Mouse (Mus musculus): ENCODE results near the gene Eif5a2. TPM values are rescaled to one million over a fixed set of nuclear protein-coding genes. Genes with fewer than 3 reads are reported as not detected.
A peak's percentile ranks its signal among the peaks of the same experiment; 100 is the strongest.

Gene Eif5a2
- total RNA-seq, 2 experiments from 2014 or later: 0.46 to 0.52 TPM

- DNase-seq (ENCODE audit: low spot score): no peak
Observed at GRCm38 (mm10) chr3:28808039-28808643, 27.1 kb downstream of the Eif5a2 start.

DNA sequence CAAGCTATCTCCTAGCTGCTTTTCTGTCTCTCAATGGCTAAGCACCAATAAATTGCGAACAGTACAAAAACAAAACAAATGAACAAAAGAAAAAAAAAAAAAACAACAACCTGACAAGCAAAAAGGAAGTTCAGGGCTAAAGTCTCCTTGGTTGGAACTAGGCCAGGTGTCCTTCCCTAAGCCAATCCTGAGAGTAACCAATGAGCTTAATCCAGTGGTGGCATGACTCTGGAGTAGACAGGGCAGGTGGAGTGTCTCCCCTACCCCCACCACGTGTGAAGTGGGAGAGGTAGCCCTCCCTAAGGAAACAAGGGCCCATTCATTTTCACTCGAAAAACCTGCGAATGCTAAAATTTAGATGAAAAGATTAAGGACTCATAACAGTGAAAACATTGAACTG lies 30.4 kb downstream of the Eif5a2 start:
- no peak for DNase-seq (ENCODE audit: low spot score)

DNA sequence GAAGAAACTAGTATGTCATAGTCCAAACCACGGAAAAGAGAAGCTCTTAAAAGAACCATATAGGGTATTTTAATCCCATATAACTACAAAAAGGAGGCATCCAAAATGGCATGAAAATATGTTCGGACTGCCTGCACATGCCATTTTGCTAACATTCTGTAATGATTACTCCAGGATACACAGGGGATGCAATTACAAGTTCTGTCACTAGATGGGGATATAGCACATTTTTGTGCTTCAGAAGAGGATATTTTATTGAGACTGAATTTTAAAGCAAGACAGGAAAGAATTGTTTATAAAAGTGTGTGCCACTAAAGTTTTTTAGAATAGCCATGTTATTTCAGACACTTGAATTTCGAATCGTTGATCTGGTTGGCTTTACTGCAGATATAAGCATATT lies 33.3 kb downstream of the Eif5a2 start:
- peak; percentile 26 for DNase-seq (ENCODE audit: low spot score)

DNA sequence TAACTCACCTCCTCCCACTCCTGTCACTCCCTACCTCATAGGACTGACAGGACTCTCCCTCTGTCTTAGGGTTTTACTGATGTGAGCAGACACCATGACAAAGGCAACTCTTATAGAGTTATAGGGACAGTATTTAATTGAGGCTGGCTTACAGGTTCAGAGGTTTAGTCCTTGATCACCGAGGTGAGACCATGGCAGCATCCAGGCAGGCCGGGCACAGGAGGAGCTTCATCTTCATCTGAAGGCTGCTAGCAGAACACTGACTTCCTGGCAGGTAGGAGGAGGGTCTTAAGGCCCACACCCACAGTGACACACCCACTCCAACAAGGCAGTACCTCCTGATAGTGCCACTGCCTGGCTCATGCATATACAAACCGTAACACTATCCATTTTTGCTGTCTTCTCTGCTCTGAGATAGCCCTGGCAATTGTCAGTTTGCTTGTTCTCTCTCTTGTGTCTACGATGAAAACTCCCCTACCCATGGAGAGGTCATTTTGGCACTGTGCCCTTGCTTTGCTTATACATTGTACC lies 35.0 kb downstream of the Eif5a2 start:
- no peak for DNase-seq (ENCODE audit: low spot score)

GRCm38 (mm10) chr3:28826272-28826671 lies 45.2 kb downstream of the Eif5a2 start:
- DNase-seq (ENCODE audit: low spot score): no peak

- DNase-seq (ENCODE audit: low spot score): no peak
Observed at GRCm38 (mm10) chr3:28827605-28828004, 46.5 kb downstream of the Eif5a2 start.

GRCm38 (mm10) chr3:28829454-28829853 lies 48.4 kb downstream of the Eif5a2 start:
- no peak for DNase-seq (ENCODE audit: low spot score)

DNA sequence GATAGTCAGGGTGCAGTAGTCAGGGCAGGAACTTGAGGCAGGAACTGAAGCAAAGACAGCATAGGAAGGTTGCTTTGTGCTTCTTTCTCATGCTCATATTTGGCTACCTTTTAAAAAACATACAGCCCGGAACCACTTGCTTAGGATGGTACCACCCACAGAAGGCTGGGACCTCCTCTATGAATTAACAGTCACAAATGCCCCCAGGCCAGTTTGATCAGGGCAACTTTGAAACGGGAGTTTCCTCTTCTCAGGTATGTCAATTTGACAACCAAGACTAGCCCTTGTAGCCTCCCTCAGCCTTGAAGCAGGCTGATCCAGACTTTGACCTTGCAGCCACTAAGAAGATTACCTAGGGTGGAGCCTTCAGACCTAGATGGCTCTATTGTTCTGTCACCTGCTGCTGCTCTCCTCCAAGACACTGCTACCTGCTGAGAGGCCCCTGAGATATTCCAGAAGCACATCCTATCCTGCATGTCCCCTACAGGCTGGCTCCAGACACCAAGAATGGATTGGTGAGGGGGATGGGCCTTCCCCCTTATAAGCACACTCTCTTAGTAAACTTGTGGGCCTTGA lies 55.8 kb downstream of the Eif5a2 start:
- DNase-seq (ENCODE audit: low spot score): no peak

DNA sequence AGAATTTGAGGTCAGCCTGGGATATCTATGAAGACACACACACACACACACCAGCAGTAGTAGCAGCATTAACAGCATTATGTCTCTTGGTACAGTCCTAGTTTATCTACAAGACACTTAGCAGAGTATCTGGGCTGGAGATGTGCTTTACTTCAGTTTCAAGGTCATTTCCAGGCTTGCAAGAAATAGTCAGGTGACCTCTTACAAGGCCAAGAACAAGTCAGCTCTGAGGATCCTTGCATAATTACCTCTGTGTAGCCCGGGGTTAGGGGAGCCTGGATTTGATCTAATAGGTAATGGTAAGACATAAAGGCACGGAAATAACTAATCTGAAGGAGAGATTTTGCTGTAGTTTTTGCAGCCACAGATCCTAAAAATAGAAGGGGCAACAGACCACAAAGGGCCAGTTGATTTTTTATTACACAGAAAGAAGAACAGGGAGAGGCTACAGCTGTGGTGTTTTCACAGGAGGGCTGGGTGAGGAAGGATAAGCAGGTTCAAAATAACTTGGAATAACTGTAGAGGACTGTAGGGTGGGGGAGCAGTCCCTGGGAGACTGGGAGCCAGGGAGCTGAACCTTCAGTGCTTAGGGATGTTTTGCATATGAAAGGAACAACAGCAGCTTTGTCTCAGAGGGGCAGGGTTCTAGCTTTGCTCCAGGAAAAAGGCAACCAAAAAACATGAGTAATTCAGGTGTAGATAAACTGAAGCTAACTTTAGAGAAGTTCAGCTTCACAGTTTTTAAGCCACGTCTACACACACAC lies 61.0 kb downstream of the Eif5a2 start:
- DNase-seq (ENCODE audit: low spot score): no peak

GRCm38 (mm10) chr3:28843231-28843630 lies 62.2 kb downstream of the Eif5a2 start:
- DNase-seq (ENCODE audit: low spot score): no peak

- no peak for DNase-seq (ENCODE audit: low spot score)
Observed at GRCm38 (mm10) chr3:28847115-28847514, 66.0 kb downstream of the Eif5a2 start.

Other genes starting within 250 kb of the Eif5a2 start
- under 1 TPM in 1 of 2 experiments, not detected in 1; 0.12 TPM for gene Slc2a2, start 83.4 kb upstream of the Eif5a2 start, total RNA-seq (2021)
- 100 to 1,000 TPM; 101 to 115 TPM for gene Rpl22l1, start 24.2 kb downstream of the Eif5a2 start, total RNA-seq (2021)
- gene Gm1527, start 111.3 kb downstream of the Eif5a2 start, total RNA-seq (2021): not detected